ENCODE assay signal across 11 mouse cellular contexts in the genomic region with DNA sequence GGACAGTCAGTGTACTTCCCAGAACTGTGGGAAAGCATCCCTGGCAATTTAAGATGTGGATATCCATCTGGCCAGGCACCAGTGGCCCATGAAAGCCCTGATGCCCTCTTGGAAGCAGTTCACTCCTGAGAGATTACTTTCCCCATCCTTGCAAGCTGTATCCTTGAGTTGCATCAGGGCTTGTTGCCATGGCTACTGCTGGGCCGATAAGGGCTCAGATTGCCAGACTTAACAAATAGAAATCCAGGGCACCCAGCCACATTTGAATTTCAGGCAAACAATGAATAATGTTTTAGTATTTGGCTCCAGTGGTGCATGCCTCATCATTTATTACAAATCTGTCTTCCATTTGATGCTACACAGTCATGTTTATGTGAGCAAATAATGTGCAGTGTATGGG.
DNase-seq lines count a peak whose midpoint lies in the region; ATAC-seq lines count a peak whose summit lies in the region.
"Had no signal": no experiment of that assay in that cellular context is flagged by ENCODE, and none has a peak within 500 bp of the region (broad histone marks: within the 10 kb centered on the region; RNA-seq: fewer than 3 reads in every experiment).

No protein-coding gene starts in this region.

- ATAC-seq in intestine, embryonic 15.5 days = no peak

- no peak overlapping the region for H3K4me3 ChIP-seq in intestine, embryonic 15.5 days (replicated peaks)
- H3K4me3 ChIP-seq: megakaryocyte, embryonic 14.5 days; stomach, embryonic 15.5 days had no signal

- no peaks in the 10 kb centered on the region for H3K4me1 ChIP-seq in intestine, embryonic 15.5 days (replicated peaks)
- H3K4me1 ChIP-seq: megakaryocyte, embryonic 14.5 days had no signal

- peak; percentile 33 to 50 for DNase-seq in cerebellum, postnatal 14 days
- no peak for DNase-seq in cerebellum, postnatal 36 days
- peak; percentile 28 to 47 for DNase-seq in lung, adult 18-20 months
- DNase-seq in lung, postnatal 4 days = no peak
- peak; percentile 69 for DNase-seq in fibroblast of lung, adult 2 months (ENCODE audit: low read depth)
- DNase-seq in lung, postnatal 10 days = peak; percentile 53
- no peak for DNase-seq in cerebellum, adult 9-10 months
- DNase-seq: kidney, adult 2 months had no signal

- no peaks in the 10 kb centered on the region for H3K27me3 ChIP-seq in intestine, embryonic 15.5 days (replicated peaks)
- H3K27me3 ChIP-seq: megakaryocyte, embryonic 14.5 days; stomach, embryonic 15.5 days had no signal

- WGBS in intestine, embryonic 15.5 days = 59% methylated on average over 1 of the region's 1 CpGs

- H3K27ac ChIP-seq in intestine, embryonic 15.5 days = no peak overlapping the region

- no peak overlapping the region for H3K4me2 ChIP-seq in intestine, embryonic 15.5 days (replicated peaks)
- H3K4me2 ChIP-seq: stomach, embryonic 15.5 days had no signal

- H3K9ac ChIP-seq in intestine, embryonic 15.5 days = no peak overlapping the region
- H3K9ac ChIP-seq: stomach, embryonic 15.5 days had no signal

- H3K36me3 ChIP-seq in intestine, embryonic 15.5 days = no peaks in the 10 kb centered on the region
- H3K36me3 ChIP-seq: stomach, embryonic 15.5 days had no signal

- H3K9me3 ChIP-seq in intestine, embryonic 15.5 days = no peaks in the 10 kb centered on the region
- H3K9me3 ChIP-seq: stomach, embryonic 15.5 days had no signal

Comparison
In these comparisons a context has a peak if more than half of its experiments do, and no peak if none do; other contexts are left out.
1. DNase-seq: peak in cerebellum, postnatal 14 days (2 of 2), lung, adult 18-20 months (2 of 2), fibroblast of lung, adult 2 months (single experiment) and lung, postnatal 10 days (single experiment); none in cerebellum, postnatal 36 days (0 of 2), lung, postnatal 4 days (0 of 2) and cerebellum, adult 9-10 months (single experiment).